Mouse (Mus musculus): ENCODE data around the gene Gm8068. TPM values are rescaled to one million over a fixed set of nuclear protein-coding genes. Genes with fewer than 3 reads are reported as not detected.
"Not testable (repeated sequence)": the region's sequence is repeated elsewhere in the genome, so short reads cannot be mapped to it uniquely, and the experiment has no call there.

Gene Gm8068
- not detected for total RNA-seq (2021)
- long read RNA-seq, experiment 1: 0 reads
- long read RNA-seq, experiment 2: 0 reads

DNA sequence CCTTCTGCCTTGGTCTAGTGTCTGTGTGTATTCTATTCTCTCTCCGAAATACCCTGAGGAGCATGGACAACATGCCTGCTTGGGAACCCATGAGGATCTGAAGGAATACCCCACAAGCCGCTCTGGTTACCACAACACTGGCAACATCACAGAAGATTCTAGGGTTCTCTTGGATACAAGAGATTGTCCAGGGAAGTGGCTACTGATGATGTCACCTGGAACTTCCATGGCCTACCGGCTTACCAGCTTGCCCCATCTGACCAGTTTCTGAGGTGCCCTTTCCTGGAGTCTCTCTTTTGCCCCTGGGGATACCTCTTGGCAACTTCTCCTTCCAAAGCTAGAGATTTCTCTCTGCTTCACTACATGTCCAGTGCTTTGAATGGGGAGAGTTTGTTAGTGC lies at the start of gene Gm8068:
Gm8068 (minus strand) TSS at position 101 of the 400 bp plus-strand sequence.
- not testable (repeated sequence) for DNase-seq (ENCODE audit: low spot score in 2 of 2)

DNA sequence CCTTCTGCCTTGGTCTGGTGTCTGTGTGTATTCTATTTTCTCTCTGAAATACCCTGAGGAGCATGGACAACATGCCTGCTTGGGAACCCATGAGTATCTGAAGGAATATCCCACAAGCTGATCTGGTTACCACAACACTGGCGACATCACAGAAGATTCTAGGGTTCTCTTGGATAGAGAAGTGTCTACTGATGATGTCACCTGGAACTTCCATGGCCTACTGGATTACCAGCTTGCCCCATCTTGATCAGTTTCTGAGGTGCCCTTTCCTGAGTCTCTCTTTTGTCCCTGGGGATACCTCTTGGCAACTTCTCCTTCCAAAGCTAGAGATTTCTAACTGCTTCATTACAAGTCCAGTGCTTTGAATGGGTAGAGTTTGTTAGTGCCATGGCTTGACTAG lies 48.8 kb upstream of the Gm8068 start, which contains the start of gene Gm7929:
Gm7929 (minus strand) TSS at position 101 of the 400 bp plus-strand sequence.
- DNase-seq (ENCODE audit: low spot score in 2 of 2): not testable (repeated sequence)

DNA sequence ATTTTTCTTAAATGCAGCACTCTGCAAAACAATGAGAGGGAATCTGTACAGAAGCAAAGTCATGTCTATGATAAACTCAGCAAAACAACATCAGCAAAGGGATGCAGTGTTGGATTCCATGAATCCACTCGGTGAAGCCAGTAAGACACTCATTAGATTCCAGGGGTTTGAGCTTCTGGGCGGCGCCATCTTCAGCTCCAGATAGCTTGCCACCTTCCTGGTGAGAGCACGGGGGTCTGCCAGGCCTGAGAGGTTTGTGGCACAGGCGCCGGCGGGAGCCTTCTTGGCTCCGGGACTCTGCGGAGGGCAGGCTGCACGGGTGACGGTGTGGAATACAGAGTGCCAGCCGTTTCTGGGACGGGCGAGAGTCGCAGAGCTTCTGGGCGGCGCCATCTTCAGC lies 21.8 kb upstream of the Gm8068 start:
- not testable (repeated sequence) for DNase-seq (ENCODE audit: low spot score in 2 of 2)

DNA sequence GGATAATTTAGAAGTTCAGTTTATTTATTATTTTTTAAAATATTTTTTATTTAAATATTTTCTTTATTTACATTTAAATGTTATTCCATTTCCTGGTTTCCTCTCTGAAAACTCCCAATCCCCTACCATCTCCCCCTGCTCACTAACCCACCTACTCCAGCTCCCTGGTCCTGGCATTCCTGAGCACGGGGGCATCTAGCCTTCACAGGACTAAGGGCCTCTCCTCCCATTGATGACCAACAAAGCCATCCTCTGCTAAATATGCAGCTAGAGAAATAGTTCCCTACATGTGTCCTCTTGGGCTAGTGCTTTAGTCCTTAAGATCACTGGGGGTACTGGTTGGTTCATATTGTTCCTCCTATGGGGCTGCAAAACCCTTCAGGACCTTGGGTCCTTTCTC lies 15.5 kb upstream of the Gm8068 start:
- not testable (repeated sequence) for DNase-seq (ENCODE audit: low spot score in 2 of 2)

DNA sequence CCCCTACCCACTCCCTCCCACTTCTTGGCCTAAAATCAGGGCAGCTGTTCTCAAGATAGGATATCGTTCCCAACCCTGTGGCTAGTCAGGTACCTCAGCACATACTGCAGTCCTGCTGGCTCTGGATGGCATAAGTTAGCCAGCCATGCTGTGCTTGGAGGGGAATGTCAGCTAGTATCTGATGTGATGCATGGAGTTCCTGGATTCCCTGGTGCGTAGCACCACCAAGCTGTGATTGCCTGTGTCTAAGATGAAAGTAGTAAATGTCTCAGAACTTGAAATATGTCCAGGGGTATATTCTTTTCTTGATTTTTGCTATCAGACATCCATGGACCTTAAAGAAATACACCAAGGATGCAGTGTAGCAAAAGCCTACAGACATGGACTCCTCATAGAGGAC lies 53.5 kb downstream of the Gm8068 start:
- DNase-seq (ENCODE audit: low spot score in 2 of 2): not testable (repeated sequence)

Other genes starting within 250 kb of the Gm8068 start
- gene Gm7954, start 248.4 kb downstream of the Gm8068 start, total RNA-seq (2021): not detected
- not detected for gene Gm3486, start 212.4 kb downstream of the Gm8068 start, total RNA-seq (2021)
- not detected for gene Gm7970, start 146.3 kb downstream of the Gm8068 start, total RNA-seq (2021)
- not detected for gene 1700049E17Rik2, start 128.7 kb downstream of the Gm8068 start, total RNA-seq (2021)
- gene Gm3072, start 77.3 kb downstream of the Gm8068 start, total RNA-seq (2021): not detected
- not detected for gene Gm3676, start 55.4 kb downstream of the Gm8068 start, total RNA-seq (2021)
- gene Gm7929, start 48.7 kb upstream of the Gm8068 start, total RNA-seq (2021): not detected
- gene Gm47189, start 70.6 kb upstream of the Gm8068 start, total RNA-seq (2021): not detected
- not detected for gene Gm7980, start 205.4 kb upstream of the Gm8068 start, total RNA-seq (2021)
- not detected for gene 1700049E17Rik1, start 223.1 kb upstream of the Gm8068 start, total RNA-seq (2021)
- gene 1700024B05Rik, start 242.1 kb upstream of the Gm8068 start, total RNA-seq (2021): not detected